Mouse (Mus musculus): ENCODE measurements around the gene Flvcr2.

Gene Flvcr2

GRCm38 (mm10) chr12:85729945-85730290 is 16.4 kb upstream of the Flvcr2 start:
- no peak for DNase-seq (ENCODE audit: low read depth, low spot score)

- peak; percentile 31 for DNase-seq (ENCODE audit: low read depth, low spot score)
Measured at GRCm38 (mm10) chr12:85736203-85736602, 10.1 kb upstream of the Flvcr2 start.

GRCm38 (mm10) chr12:85736960-85737359 is 9.4 kb upstream of the Flvcr2 start:
- peak; percentile 38 for DNase-seq (ENCODE audit: low read depth, low spot score)

- no peak for DNase-seq (ENCODE audit: low read depth, low spot score)
Measured at GRCm38 (mm10) chr12:85746696-85747219, 419 bp downstream of the Flvcr2 start.

- no peak for DNase-seq (ENCODE audit: low read depth, low spot score)
Measured at GRCm38 (mm10) chr12:85747343-85747742, 1.0 kb downstream of the Flvcr2 start.

GRCm38 (mm10) chr12:85749861-85750260 is 3.5 kb downstream of the Flvcr2 start:
- DNase-seq (ENCODE audit: low read depth, low spot score) = no peak

- DNase-seq (ENCODE audit: low read depth, low spot score) = no peak
Measured at GRCm38 (mm10) chr12:85752116-85752515, 5.8 kb downstream of the Flvcr2 start.

- no peak for DNase-seq (ENCODE audit: low read depth, low spot score)
Measured at GRCm38 (mm10) chr12:85753223-85753622, 6.9 kb downstream of the Flvcr2 start.

- DNase-seq (ENCODE audit: low read depth, low spot score) = no peak
Measured at GRCm38 (mm10) chr12:85754611-85755265, 8.4 kb downstream of the Flvcr2 start.

- no peak for DNase-seq (ENCODE audit: low read depth, low spot score)
Measured at GRCm38 (mm10) chr12:85756455-85756854, 10.1 kb downstream of the Flvcr2 start.

GRCm38 (mm10) chr12:85757074-85757473 is 10.7 kb downstream of the Flvcr2 start:
- DNase-seq (ENCODE audit: low read depth, low spot score) = no peak

- no peak for DNase-seq (ENCODE audit: low read depth, low spot score)
Measured at GRCm38 (mm10) chr12:85758741-85759140, 12.4 kb downstream of the Flvcr2 start.

- no peak for DNase-seq (ENCODE audit: low read depth, low spot score)
Measured at GRCm38 (mm10) chr12:85761471-85761870, 15.1 kb downstream of the Flvcr2 start.

GRCm38 (mm10) chr12:85764686-85765085 is 18.3 kb downstream of the Flvcr2 start:
- peak; percentile 22 for DNase-seq (ENCODE audit: low read depth, low spot score)

GRCm38 (mm10) chr12:85766287-85766686 is 19.9 kb downstream of the Flvcr2 start:
- DNase-seq (ENCODE audit: low read depth, low spot score) = no peak

- DNase-seq (ENCODE audit: low read depth, low spot score) = no peak
Measured at GRCm38 (mm10) chr12:85767750-85768149, 21.4 kb downstream of the Flvcr2 start.

- DNase-seq (ENCODE audit: low read depth, low spot score) = no peak
Measured at GRCm38 (mm10) chr12:85771356-85771755, 25.0 kb downstream of the Flvcr2 start.

GRCm38 (mm10) chr12:85778962-85779361 is 32.6 kb downstream of the Flvcr2 start:
- DNase-seq (ENCODE audit: low read depth, low spot score) = no peak

GRCm38 (mm10) chr12:85779707-85780106 is 33.4 kb downstream of the Flvcr2 start:
- DNase-seq (ENCODE audit: low read depth, low spot score) = no peak

GRCm38 (mm10) chr12:85781606-85782005 is 35.3 kb downstream of the Flvcr2 start:
- DNase-seq (ENCODE audit: low read depth, low spot score) = no peak

- DNase-seq (ENCODE audit: low read depth, low spot score) = no peak
Measured at GRCm38 (mm10) chr12:85784916-85785815, 38.8 kb downstream of the Flvcr2 start.

GRCm38 (mm10) chr12:85792158-85792557 is 45.8 kb downstream of the Flvcr2 start:
- DNase-seq (ENCODE audit: low read depth, low spot score) = peak; percentile 5

Measured in 3T3-L1 (cell line).